Mouse (Mus musculus) brain, embryonic 14.5 days (tissue): ENCODE measurements around the gene Thada.

Experiments
- CTCF ChIP-seq: fragments of 200-500 bp; IDR thresholded peaks from 2 replicates; pipeline ENCODE4 v1.5.1; 2012; ENCODE audit warnings: inconsistent platforms, mild to moderate bottlenecking, moderate library complexity, borderline replicate concordance; ENCODE audit not compliant: insufficient read depth, insufficient read length; ENCODE audit errors: extremely low read depth
- POLR2A ChIP-seq: fragments of 200-500 bp; IDR thresholded peaks from 2 replicates; pipeline ENCODE4 v1.6.1; 2012; ENCODE audit warnings: mild to moderate bottlenecking, inconsistent platforms, borderline replicate concordance; ENCODE audit not compliant: poor library complexity, insufficient read depth, insufficient read length, severe bottlenecking; ENCODE audit errors: extremely low read depth

- TF ChIP-seq CTCF (no peak), POLR2A (no peak)
Observed at GRCm38 (mm10) chr17:84164146-84164545, 301.9 kb downstream of the Thada start.
